Mouse (Mus musculus) midbrain, embryonic 15.5 days (tissue): ENCODE results near the gene Chn2. TPM values are rescaled to one million over a fixed set of nuclear protein-coding genes. Genes with fewer than 3 reads are reported as not detected.
A peak's percentile ranks its signal among the peaks of the same experiment; 100 is the strongest.

Source experiments
- ATAC-seq: fragments of 200-750 bp; cut with Nextera tagmentation; replicated peaks from 2 replicates; pipeline ENCODE4 v1.8.0; 2017; ENCODE audit warnings: moderate TSS enrichment
- H3K27ac ChIP-seq: fragments of 300-500 bp; sonication (generic); 2 replicates; pipeline ENCODE4 v1.5.1; 2015; ENCODE audit warnings: mild to moderate bottlenecking, inconsistent platforms
- H3K27me3 ChIP-seq: fragments of 300-500 bp; sonication (generic); replicated peaks from 2 replicates; pipeline ENCODE4 v1.6.1; 2015; ENCODE audit warnings: inconsistent platforms
- H3K36me3 ChIP-seq: fragments of 300-500 bp; sonication (generic); replicated peaks from 2 replicates; pipeline ENCODE4 v1.6.1; 2015; ENCODE audit warnings: inconsistent platforms
- H3K4me1 ChIP-seq: fragments of 300-500 bp; sonication (generic); 2 replicates; pipeline ENCODE4 v1.6.1; 2015; ENCODE audit warnings: inconsistent platforms
- H3K4me2 ChIP-seq: fragments of 300-500 bp; sonication (generic); 2 replicates; pipeline ENCODE4 v1.6.1; 2015; ENCODE audit warnings: inconsistent platforms, mild to moderate bottlenecking, moderate library complexity
- H3K4me3 ChIP-seq: fragments of 300-500 bp; sonication (generic); 2 replicates; pipeline ENCODE4 v1.5.1; 2015; ENCODE audit warnings: mild to moderate bottlenecking, inconsistent platforms
- H3K9ac ChIP-seq: fragments of 300-500 bp; sonication (generic); 2 replicates; pipeline ENCODE4 v1.6.1; 2015; ENCODE audit warnings: mild to moderate bottlenecking, inconsistent platforms
- H3K9me3 ChIP-seq: fragments of 300-500 bp; sonication (generic); 2 replicates; pipeline ENCODE4 v1.6.1; 2016; ENCODE audit warnings: inconsistent platforms
- WGBS: fragments of 180-500 bp; shearing (Covaris S2); methylation state at CpG from one replicate; pipeline ENCODE4 v1.1.7; 2015; ENCODE audit warnings: mixed read lengths; 5-methylcytosine and 5-hydroxymethylcytosine counted together
- polyA plus RNA-seq: library from polyadenylated mRNA; unstranded; fragments of >200 nt; fragmentation: Nextera tagmentation; extraction: Ambion mirVana; gene quantifications from 2 replicates; pipeline ENCODE4 v1.2.1, GENCODE M21; 2015

Chn2 gene
- polyA plus RNA-seq, 1 experiment from 2014 or later: 37.5 TPM

GRCm38 (mm10) chr6:54023846-54024245 is 15.5 kb upstream of the Chn2 start:
- H3K36me3 ChIP-seq: no peaks in the 10 kb centered on the region
- H3K4me2 ChIP-seq: no peak overlapping the region
- H3K27me3 ChIP-seq: no peaks in the 10 kb centered on the region
- H3K9ac ChIP-seq: no peak overlapping the region
- H3K9me3 ChIP-seq: no peaks in the 10 kb centered on the region
- no peak overlapping the region for H3K27ac ChIP-seq
- 92% methylated on average over 5 of the region's 5 CpGs for WGBS
- peaks cover 7% of the 10 kb centered on the region; the same call in 1 of the 2 replicates for H3K4me1 ChIP-seq
- ATAC-seq: no peak
- H3K4me3 ChIP-seq: no peak overlapping the region

- 61% methylated on average over 1 of the region's 1 CpGs for WGBS
- H3K9ac ChIP-seq: no peak overlapping the region
- ATAC-seq: no peak
Measured at GRCm38 (mm10) chr6:54028706-54029105, 10.6 kb upstream of the Chn2 start.

GRCm38 (mm10) chr6:54030351-54030750 is 9.0 kb upstream of the Chn2 start:
- Histone ChIP-seq H3K4me2 (no peak overlapping the region), H3K4me1 (peaks cover 14% of the 10 kb centered on the region), H3K4me3 (no peak overlapping the region), H3K27me3 (no peaks in the 10 kb centered on the region), H3K36me3 (no peaks in the 10 kb centered on the region), H3K9ac (no peak overlapping the region), H3K27ac (no peak overlapping the region), H3K9me3 (no peaks in the 10 kb centered on the region)
- no peak for ATAC-seq

More at GRCm38 (mm10) chr6:54028706-54029105, 10.6 kb upstream of the Chn2 start:
- Histone ChIP-seq H3K4me3 (no peak overlapping the region), H3K4me1 (peaks cover 7% of the 10 kb centered on the region; the same call in 1 of the 2 replicates), H3K27me3 (no peaks in the 10 kb centered on the region), H3K4me2 (no peak overlapping the region), H3K27ac (no peak overlapping the region), H3K36me3 (no peaks in the 10 kb centered on the region), H3K9me3 (no peaks in the 10 kb centered on the region)

- Histone ChIP-seq H3K36me3 (no peaks in the 10 kb centered on the region), H3K4me2 (no peak overlapping the region), H3K4me1 (peaks cover 10% of the 10 kb centered on the region), H3K27me3 (no peaks in the 10 kb centered on the region; the same call in 1 of the 2 replicates), H3K4me3 (no peak overlapping the region), H3K27ac (no peak overlapping the region), H3K9me3 (no peaks in the 10 kb centered on the region), H3K9ac (no peak overlapping the region)
- WGBS: 75% methylated on average over 3 of the region's 3 CpGs
- no peak for ATAC-seq
Measured at GRCm38 (mm10) chr6:54030776-54031175, 8.6 kb upstream of the Chn2 start.

- H3K4me3 ChIP-seq: no peak overlapping the region
- H3K27ac ChIP-seq: peak overlapping the region; percentile 72
- no peaks in the 10 kb centered on the region; the same call in 1 of the 2 replicates for H3K27me3 ChIP-seq
- no peaks in the 10 kb centered on the region for H3K36me3 ChIP-seq
- peak; percentile 77 for ATAC-seq
- H3K9me3 ChIP-seq: no peaks in the 10 kb centered on the region
- peak overlapping the region; percentile 29; the same call in 1 of the 2 replicates for H3K9ac ChIP-seq
- H3K4me1 ChIP-seq: peaks cover 18% of the 10 kb centered on the region
- WGBS: 3% methylated on average over 9 of the region's 9 CpGs
- H3K4me2 ChIP-seq: peak overlapping the region; percentile 43
Measured at GRCm38 (mm10) chr6:54034471-54034870, 4.9 kb upstream of the Chn2 start.

GRCm38 (mm10) chr6:54035548-54035947 is 3.8 kb upstream of the Chn2 start:
- ATAC-seq: no peak
- WGBS: 85% methylated on average over 3 of the region's 3 CpGs
- H3K4me1 ChIP-seq: peaks cover 22% of the 10 kb centered on the region

GRCm38 (mm10) chr6:54038866-54039265 is 488 bp upstream of the Chn2 start:
- Histone ChIP-seq H3K27ac (peak overlapping the region; percentile 95), H3K36me3 (no peaks in the 10 kb centered on the region), H3K4me2 (peak overlapping the region; percentile 83), H3K4me1 (peaks cover 38% of the 10 kb centered on the region), H3K9ac (peak overlapping the region; percentile 88), H3K27me3 (no peaks in the 10 kb centered on the region; the same call in 1 of the 2 replicates), H3K9me3 (no peaks in the 10 kb centered on the region), H3K4me3 (peak overlapping the region; percentile 80)
- ATAC-seq: no peak; the same call in 1 of the 2 replicates
- 4% methylated on average over 10 of the region's 10 CpGs for WGBS

More at GRCm38 (mm10) chr6:54035548-54035947, 3.8 kb upstream of the Chn2 start:
- Histone ChIP-seq H3K9ac (no peak overlapping the region), H3K4me3 (no peak overlapping the region), H3K36me3 (no peaks in the 10 kb centered on the region), H3K27ac (no peak overlapping the region; the same call in 1 of the 2 replicates), H3K4me2 (no peak overlapping the region), H3K9me3 (no peaks in the 10 kb centered on the region), H3K27me3 (no peaks in the 10 kb centered on the region; the same call in 1 of the 2 replicates)

- Histone ChIP-seq H3K36me3 (no peaks in the 10 kb centered on the region), H3K9me3 (no peaks in the 10 kb centered on the region), H3K4me1 (peaks cover 33% of the 10 kb centered on the region), H3K27me3 (no peaks in the 10 kb centered on the region; the same call in 1 of the 2 replicates), H3K4me3 (peak overlapping the region; percentile 80), H3K9ac (peak overlapping the region; percentile 88), H3K4me2 (peak overlapping the region; percentile 83), H3K27ac (peak overlapping the region; percentile 95)
- WGBS: under 1% methylated on average over 62 of the region's 62 CpGs
- peak; percentile 71 for ATAC-seq
Measured at GRCm38 (mm10) chr6:54039805-54040447, 572 bp downstream of the Chn2 start.

GRCm38 (mm10) chr6:54040448-54040844 is 1.1 kb downstream of the Chn2 start:
- peaks cover 30% of the 10 kb centered on the region for H3K4me1 ChIP-seq
- H3K27me3 ChIP-seq: no peaks in the 10 kb centered on the region; the same call in 1 of the 2 replicates
- WGBS: 14% methylated on average over 9 of the region's 9 CpGs
- H3K9ac ChIP-seq: peak overlapping the region; percentile 88
- H3K36me3 ChIP-seq: no peaks in the 10 kb centered on the region
- H3K4me2 ChIP-seq: peak overlapping the region; percentile 83
- ATAC-seq: peak; percentile 8; the same call in 1 of the 2 replicates
- H3K9me3 ChIP-seq: no peaks in the 10 kb centered on the region
- peak overlapping the region; percentile 95 for H3K27ac ChIP-seq
- peak overlapping the region; percentile 80 for H3K4me3 ChIP-seq

GRCm38 (mm10) chr6:54041386-54042043 is 2.2 kb downstream of the Chn2 start:
- H3K4me3 ChIP-seq: peak overlapping the region; percentile 80
- H3K9ac ChIP-seq: peak overlapping the region; percentile 34; the same call in 1 of the 2 replicates
- peaks cover 30% of the 10 kb centered on the region for H3K4me1 ChIP-seq
- peak overlapping the region; percentile 83 for H3K4me2 ChIP-seq
- H3K27ac ChIP-seq: 0 out of 2 replicates have a peak overlapping the region, but pooled peaks have one; percentile 28
- WGBS: 19% methylated on average over 13 of the region's 13 CpGs
- H3K9me3 ChIP-seq: no peaks in the 10 kb centered on the region
- H3K27me3 ChIP-seq: no peaks in the 10 kb centered on the region
- ATAC-seq: no peak
- H3K36me3 ChIP-seq: no peaks in the 10 kb centered on the region

- 0 out of 2 replicates have a peak overlapping the region, but pooled peaks have one; percentile 34 for H3K9ac ChIP-seq
- no peaks in the 10 kb centered on the region for H3K27me3 ChIP-seq
- peaks cover 30% of the 10 kb centered on the region for H3K4me1 ChIP-seq
- WGBS: 73% methylated on average over 1 of the region's 1 CpGs
- no peak overlapping the region for H3K27ac ChIP-seq
- H3K36me3 ChIP-seq: no peaks in the 10 kb centered on the region
- ATAC-seq: no peak
- H3K4me2 ChIP-seq: peak overlapping the region; percentile 83
- no peaks in the 10 kb centered on the region for H3K9me3 ChIP-seq
- H3K4me3 ChIP-seq: peak overlapping the region; percentile 80
Measured at GRCm38 (mm10) chr6:54042142-54042541, 2.8 kb downstream of the Chn2 start.

GRCm38 (mm10) chr6:54043536-54043935 is 4.2 kb downstream of the Chn2 start:
- 81% methylated on average over 5 of the region's 5 CpGs for WGBS
- Histone ChIP-seq H3K4me3 (no peak overlapping the region), H3K4me2 (no peak overlapping the region), H3K9ac (no peak overlapping the region), H3K27ac (no peak overlapping the region), H3K4me1 (peaks cover 25% of the 10 kb centered on the region), H3K27me3 (no peaks in the 10 kb centered on the region), H3K36me3 (no peaks in the 10 kb centered on the region), H3K9me3 (no peaks in the 10 kb centered on the region)
- no peak for ATAC-seq
